Comparison of ENCODE assay signal across 18 mouse cellular contexts in the genomic region with DNA sequence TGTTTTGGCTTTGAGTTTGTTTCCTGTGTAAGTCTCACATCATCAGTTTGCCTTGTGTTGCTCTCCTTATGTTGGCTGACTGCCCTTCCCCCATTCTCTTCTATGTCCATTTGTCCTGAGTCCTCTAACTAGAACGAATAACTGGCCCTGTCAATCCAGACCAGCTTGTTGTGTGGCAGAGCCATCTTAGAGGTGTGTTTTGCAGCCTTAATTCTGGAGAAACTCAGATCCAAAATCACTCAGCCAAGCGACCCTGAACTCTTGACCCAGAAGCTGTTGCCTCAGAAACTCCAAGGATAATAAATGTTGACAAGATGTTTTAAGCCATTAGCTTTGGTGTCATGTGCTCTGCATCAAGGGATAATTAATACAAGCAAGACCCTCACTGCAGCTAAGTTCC.
DNase-seq lines count a peak whose midpoint lies in the region; TF ChIP-seq lines count a peak whose summit lies in the region.
"Had no signal": no experiment of that assay in that cellular context is flagged by ENCODE, and none has a peak within 500 bp of the region (broad histone marks: within the 10 kb centered on the region; RNA-seq: fewer than 3 reads in every experiment).

No protein-coding gene starts in this region.

- no peaks in the 10 kb centered on the region for H3K4me1 ChIP-seq in heart, adult 2 months (ENCODE audit: control insufficient read depth, insufficient read depth, low read length)
- H3K4me1 ChIP-seq in lung, adult 2 months (ENCODE audit: control insufficient read depth, insufficient read depth, low read length), result no peaks in the 10 kb centered on the region
- H3K4me1 ChIP-seq: heart, embryonic 10.5 days; heart, embryonic 15.5 days had no signal

- TF ChIP-seq POLR2A in heart, adult 2 months (IDR thresholded peaks at IDR 0.05; ENCODE audit: insufficient read depth, low read depth, low read length), result no peak
- no peak for TF ChIP-seq POLR2A in lung, adult 2 months (IDR thresholded peaks at IDR 0.05; ENCODE audit: borderline replicate concordance, extremely low read depth, low read depth, low read length)

- no peak overlapping the region for H3K4me3 ChIP-seq in heart, adult 2 months
- H3K4me3 ChIP-seq in lung, adult 2 months (replicated peaks; ENCODE audit: extremely low read depth, low read depth, low read length), result no peak overlapping the region
- H3K4me3 ChIP-seq: erythroblast, embryonic 14.5 days; heart, embryonic 10.5 days; heart, embryonic 15.5 days had no signal

- no peak for TF ChIP-seq CTCF in heart, adult 2 months (IDR thresholded peaks at IDR 0.05)
- TF ChIP-seq CTCF in lung, adult 2 months (IDR thresholded peaks at IDR 0.05; ENCODE audit: insufficient read depth, low read length), result no peak

- no peaks in the 10 kb centered on the region for H3K79me2 ChIP-seq in heart, adult 2 months (replicated peaks; ENCODE audit: control insufficient read depth, insufficient read depth, low read length)

- H3K36me3 ChIP-seq in heart, adult 2 months (ENCODE audit: control insufficient read depth, insufficient read depth, low read length), result no peaks in the 10 kb centered on the region
- H3K36me3 ChIP-seq: heart, embryonic 10.5 days; heart, embryonic 15.5 days had no signal

- intact Hi-C loops in heart, adult 2 months (cut with DNase I), result loop anchor here (10.0 kb wide), 1 partner anchor 60 kb away; no protein-coding TSS in a partner anchor

- no peak overlapping the region for H3K27ac ChIP-seq in heart, adult 2 months
- H3K27ac ChIP-seq: heart, embryonic 10.5 days; heart, embryonic 15.5 days; liver, embryonic 14.5 days had no signal

- DNase-seq in heart, adult 11 months, result peak; percentile 50
- no peak for DNase-seq in heart, adult 2 months
- DNase-seq in kidney, postnatal 10 days, result peak; percentile 43
- DNase-seq in kidney, adult 11 months, result no peak
- DNase-seq in lung, postnatal 14 days, result peak; percentile 1
- DNase-seq in lung, adult 2 months, result no peak
- DNase-seq in retina, postnatal 1 day, result peak; percentile 57
- DNase-seq: adrenal gland, postnatal 10 days; cerebellum, adult 8-10 months; forebrain, postnatal 0 days; gastrocnemius, postnatal 10 days; layer of hippocampus, postnatal 36 days; left cerebral cortex, postnatal 4 days had no signal

- WGBS in heart, adult 2 months, result 54% methylated on average over 2 of the region's 2 CpGs
- 37% methylated on average over 2 of the region's 2 CpGs for WGBS in lung, adult 2 months

- H3K27me3 ChIP-seq in heart, adult 2 months (ENCODE audit: control insufficient read depth, insufficient read depth, low read length), result no peaks in the 10 kb centered on the region
- H3K27me3 ChIP-seq: heart, embryonic 15.5 days; Patski had no signal

- TF ChIP-seq EP300 in heart, adult 2 months (IDR thresholded peaks at IDR 0.05; ENCODE audit: insufficient read depth, low read depth, low read length), result no peak

- H3K9ac ChIP-seq in heart, adult 2 months (ENCODE audit: low read depth, low read length), result no peak overlapping the region
- H3K9ac ChIP-seq: forebrain, postnatal 0 days; heart, embryonic 15.5 days; liver, embryonic 14.5 days had no signal

Comparison
In these comparisons a context has a peak if more than half of its experiments do, and no peak if none do; other contexts are left out.
1. DNase-seq: peak in heart, adult 11 months (single experiment), kidney, postnatal 10 days (single experiment), lung, postnatal 14 days (single experiment) and retina, postnatal 1 day (single experiment); none in heart, adult 2 months (0 of 2), kidney, adult 11 months (single experiment) and lung, adult 2 months (single experiment).